Mouse (Mus musculus): ENCODE data around the gene Socs1.

DNA sequence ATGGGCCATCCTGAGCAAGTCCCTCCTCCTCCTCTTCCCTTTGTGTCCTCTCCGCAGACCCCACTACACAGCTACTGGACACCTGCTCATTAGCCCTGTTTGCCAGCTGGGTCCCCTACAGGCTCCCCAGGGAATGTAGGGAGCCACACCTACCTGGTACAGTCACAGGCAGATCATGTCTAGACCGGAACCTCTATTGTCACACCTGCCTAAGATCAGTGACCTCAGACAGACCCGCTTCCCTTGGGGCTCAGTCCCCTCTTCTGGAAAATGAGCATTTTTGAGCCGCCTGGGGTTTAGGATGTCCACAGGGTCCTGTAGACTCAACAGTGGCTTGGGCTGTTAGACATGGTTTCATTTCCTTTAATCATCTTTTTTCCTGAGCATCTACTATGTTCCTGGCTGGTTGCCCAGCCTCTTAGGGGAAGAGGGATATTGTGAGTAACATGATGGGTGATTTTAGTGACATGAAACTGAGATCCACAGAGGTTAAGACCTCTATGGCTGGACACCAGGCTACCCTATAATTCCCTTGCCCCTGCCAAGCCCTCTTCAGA, 33.3 kb upstream of the Socs1 start:
- TF ChIP-seq MAFK (IDR thresholded peaks at IDR 0.05; ENCODE audit: insufficient read depth, low read depth, low read length) (no peak), HCFC1 (IDR thresholded peaks at IDR 0.05; ENCODE audit: borderline replicate concordance, insufficient read depth, low read length) (no peak)

Measured in ES-E14 (cell line).